Mouse (Mus musculus) stomach, postnatal 0 days (tissue): ENCODE results near the gene Nhp2. TPM values are rescaled to one million over a fixed set of nuclear protein-coding genes. Genes with fewer than 3 reads are reported as not detected.

Experiments used
- ATAC-seq: fragments of 200-750 bp; cut with Nextera tagmentation; 2 replicates; pipeline ENCODE4 v1.8.0; 2017; ENCODE audit not compliant: low FRiP score, low TSS enrichment
- DNase-seq: peaks from one replicate; pipeline ENCODE4 v3.0.0-alpha.2; 2016; ENCODE audit warnings: low spot score
- H3K27ac ChIP-seq: fragments of 300-500 bp; sonication (generic); replicated peaks from 2 replicates; pipeline ENCODE4 v1.5.1; 2014; ENCODE audit warnings: mild to moderate bottlenecking, control low read depth
- H3K27me3 ChIP-seq: fragments of 300-500 bp; sonication (generic); 2 replicates; pipeline ENCODE4 v1.6.1; 2014; ENCODE audit warnings: low read length; ENCODE audit not compliant: control insufficient read depth, insufficient read depth
- H3K36me3 ChIP-seq: fragments of 300-500 bp; sonication (generic); 2 replicates; pipeline ENCODE4 v1.6.1; 2014; ENCODE audit warnings: low read length, mixed read lengths; ENCODE audit not compliant: control insufficient read depth, insufficient read depth
- H3K4me1 ChIP-seq: fragments of 300-500 bp; sonication (generic); replicated peaks from 2 replicates; pipeline ENCODE4 v1.6.1; 2014; ENCODE audit warnings: antibody characterized with exemption; ENCODE audit not compliant: control insufficient read depth, insufficient read depth
- H3K4me2 ChIP-seq: fragments of 300-500 bp; sonication (generic); replicated peaks from 2 replicates; pipeline ENCODE4 v1.6.1; 2014; ENCODE audit warnings: low read depth, mild to moderate bottlenecking, control low read depth, moderate library complexity
- H3K4me3 ChIP-seq: fragments of 300-500 bp; sonication (generic); 2 replicates; pipeline ENCODE4 v1.5.1; 2014; ENCODE audit warnings: low read depth, low read length, control low read depth
- H3K9ac ChIP-seq: fragments of 300-500 bp; sonication (generic); 2 replicates; pipeline ENCODE4 v1.6.1; 2014; ENCODE audit warnings: mild to moderate bottlenecking, low read length, control low read depth, mixed read lengths
- H3K9me3 ChIP-seq: fragments of 300-500 bp; sonication (generic); 2 replicates; pipeline ENCODE4 v1.6.1; 2016; ENCODE audit warnings: low read length; ENCODE audit not compliant: control insufficient read depth
- CTCF ChIP-seq: IDR thresholded peaks from 2 replicates; pipeline ENCODE4 v1.5.1; 2016; ENCODE audit warnings: antibody characterized with exemption, low read depth, mild to moderate bottlenecking, moderate library complexity
- EP300 ChIP-seq: optimal IDR thresholded peaks from 2 replicates; pipeline ENCODE3; 2016; ENCODE audit warnings: antibody characterized with exemption
- WGBS: fragments of 180-500 bp; shearing (Covaris S2); extraction: QIAGEN DNeasy Blood & Tissue Kit; methylation state at CpG from one replicate; pipeline ENCODE4 v1.1.7; 2014; 5-methylcytosine and 5-hydroxymethylcytosine counted together
- polyA plus RNA-seq: library from polyadenylated mRNA; unstranded; fragments of >200 nt; fragmentation: Nextera tagmentation; extraction: Ambion mirVana; gene quantifications from 2 replicates; pipeline ENCODE4 v1.2.1, GENCODE M21; 2015

Nhp2 gene
- polyA plus RNA-seq, 1 experiment from 2014 or later = 144 TPM

- under 1% methylated on average over 59 of the region's 59 CpGs for WGBS
- TF ChIP-seq EP300 = peak; percentile 88
- TF ChIP-seq CTCF = peak; percentile 77
- peak within 1 kb of the TSS; percentile 86 for H3K4me2 ChIP-seq
- DNase-seq (peak; percentile 100), ATAC-seq (peak; percentile 96)
- H3K4me1 ChIP-seq = peaks cover 9% of the 10 kb centered on the region; the same call in 1 of the 2 replicates
- peak within 1 kb of the TSS; percentile 87 for H3K9ac ChIP-seq
- peak within 1 kb of the TSS; percentile 79 for H3K4me3 ChIP-seq
- peak within 1 kb of the TSS; percentile 92 for H3K27ac ChIP-seq
- H3K36me3 ChIP-seq = 0 out of 2 replicates have a peak, but pooled peaks cover 4% of the 10 kb centered on the region
- no peaks in the 10 kb centered on the region for H3K9me3 ChIP-seq
- H3K27me3 ChIP-seq = no peaks in the 10 kb centered on the region
These were observed 34.9 kb upstream of the Nhp2 start, which contains the start of gene Phykpl for GRCm38 (mm10) chr11:51584431-51585248. Gene Phykpl, plus strand, starts transcription at chr11:51584757.

GRCm38 (mm10) chr11:51585608-51586252 lies 33.8 kb upstream of the Nhp2 start:
- ATAC-seq (no peak), DNase-seq (no peak)
- H3K27me3 ChIP-seq = no peaks in the 10 kb centered on the region
- H3K9ac ChIP-seq = peak overlapping the region; percentile 87
- H3K36me3 ChIP-seq = 0 out of 2 replicates have a peak, but pooled peaks cover 4% of the 10 kb centered on the region
- H3K4me2 ChIP-seq = peak overlapping the region; percentile 86
- peaks cover 9% of the 10 kb centered on the region; the same call in 1 of the 2 replicates for H3K4me1 ChIP-seq
- H3K9me3 ChIP-seq = no peaks in the 10 kb centered on the region
- H3K27ac ChIP-seq = peak overlapping the region; percentile 92
- TF ChIP-seq CTCF (no peak), EP300 (no peak)
- 49% methylated on average over 8 of the region's 8 CpGs for WGBS
- peak overlapping the region; percentile 79 for H3K4me3 ChIP-seq

GRCm38 (mm10) chr11:51586411-51586810 lies 33.1 kb upstream of the Nhp2 start:
- no peak overlapping the region for H3K4me3 ChIP-seq
- H3K36me3 ChIP-seq = 0 out of 2 replicates have a peak, but pooled peaks cover 4% of the 10 kb centered on the region
- no peaks in the 10 kb centered on the region for H3K9me3 ChIP-seq
- no peak overlapping the region for H3K27ac ChIP-seq
- WGBS = 92% methylated on average over 13 of the region's 13 CpGs
- TF ChIP-seq CTCF = no peak
- no peak overlapping the region for H3K4me2 ChIP-seq
- no peaks in the 10 kb centered on the region for H3K27me3 ChIP-seq
- DNase-seq = no peak
- no peak overlapping the region for H3K9ac ChIP-seq
- peaks cover 9% of the 10 kb centered on the region; the same call in 1 of the 2 replicates for H3K4me1 ChIP-seq
- no peak for ATAC-seq

GRCm38 (mm10) chr11:51587059-51587458 lies 32.5 kb upstream of the Nhp2 start:
- H3K4me3 ChIP-seq = no peak overlapping the region
- no peaks in the 10 kb centered on the region for H3K27me3 ChIP-seq
- no peak for ATAC-seq
- H3K36me3 ChIP-seq = peaks cover 5% of the 10 kb centered on the region; the same call in 1 of the 2 replicates
- H3K4me2 ChIP-seq = no peak overlapping the region
- TF ChIP-seq EP300 (no peak), CTCF (no peak)
- peaks cover 9% of the 10 kb centered on the region; the same call in 1 of the 2 replicates for H3K4me1 ChIP-seq
- 88% methylated on average over 1 of the region's 1 CpGs for WGBS
- no peak overlapping the region for H3K9ac ChIP-seq
- DNase-seq = no peak
- no peak overlapping the region for H3K27ac ChIP-seq
- H3K9me3 ChIP-seq = no peaks in the 10 kb centered on the region

- DNase-seq (no peak), ATAC-seq (no peak)
- 93% methylated on average over 3 of the region's 3 CpGs for WGBS
- Histone ChIP-seq H3K4me1 (peaks cover 6% of the 10 kb centered on the region; the same call in 1 of the 2 replicates), H3K9ac (no peak overlapping the region), H3K36me3 (peaks cover 19% of the 10 kb centered on the region), H3K9me3 (no peaks in the 10 kb centered on the region), H3K27me3 (no peaks in the 10 kb centered on the region), H3K4me3 (no peak overlapping the region), H3K4me2 (no peak overlapping the region), H3K27ac (no peak overlapping the region)
- TF ChIP-seq CTCF = peak; percentile 36
- no peak for TF ChIP-seq EP300
These were observed 30.7 kb upstream of the Nhp2 start for GRCm38 (mm10) chr11:51588833-51589232.

GRCm38 (mm10) chr11:51590002-51590401 lies 29.5 kb upstream of the Nhp2 start:
- H3K36me3 ChIP-seq = peaks cover 23% of the 10 kb centered on the region
- TF ChIP-seq EP300 (no peak), CTCF (no peak)
- no peak overlapping the region for H3K27ac ChIP-seq
- H3K9me3 ChIP-seq = no peaks in the 10 kb centered on the region
- H3K4me1 ChIP-seq = peaks cover 3% of the 10 kb centered on the region; the same call in 1 of the 2 replicates
- H3K27me3 ChIP-seq = no peaks in the 10 kb centered on the region
- no peak overlapping the region for H3K9ac ChIP-seq
- no peak for DNase-seq
- H3K4me2 ChIP-seq = no peak overlapping the region
- no peak for ATAC-seq
- no peak overlapping the region for H3K4me3 ChIP-seq
